ENCODE assay signal across 17 mouse cellular contexts in the genomic region with DNA sequence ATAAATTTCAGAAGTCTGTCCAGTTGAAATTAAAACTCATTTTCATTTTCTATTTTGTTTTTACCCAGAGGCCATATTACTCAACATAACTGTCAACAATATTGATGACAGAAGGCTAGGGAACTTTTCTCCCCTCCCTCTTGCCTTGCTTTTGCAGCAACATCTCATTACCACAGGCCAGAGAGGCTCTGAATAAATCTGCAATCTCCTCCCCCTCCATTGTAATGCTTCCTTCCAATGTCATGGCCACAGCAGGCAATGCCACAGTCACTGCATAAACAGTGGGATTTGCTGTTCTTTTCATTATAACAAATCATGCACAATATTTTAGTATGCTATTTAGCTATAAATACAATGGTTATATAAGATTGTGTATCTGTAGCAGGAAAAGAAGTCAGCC.
DNase-seq lines count a peak whose midpoint lies in the region; ATAC-seq and TF ChIP-seq lines count a peak whose summit lies in the region.
"Had no signal": no experiment of that assay in that cellular context is flagged by ENCODE, and none has a peak within 500 bp of the region (broad histone marks: within the 10 kb centered on the region; RNA-seq: fewer than 3 reads in every experiment).

No protein-coding gene starts in this region.

- ATAC-seq in forebrain, embryonic 14.5 days, result no peak
- no peak for ATAC-seq in forebrain, embryonic 13.5 days
- ATAC-seq in midbrain, embryonic 12.5 days (ENCODE audit: low FRiP score, low read depth), result 0 out of 2 replicates have a peak, but pooled peaks have one; percentile 53
- ATAC-seq in midbrain, embryonic 14.5 days (ENCODE audit: low FRiP score, low TSS enrichment), result no peak
- ATAC-seq: intestine, postnatal 0 days had no signal

- H3K4me2 ChIP-seq in forebrain, embryonic 14.5 days (ENCODE audit: low read length), result no peak overlapping the region
- no peak overlapping the region for H3K4me2 ChIP-seq in forebrain, embryonic 13.5 days
- H3K4me2 ChIP-seq in midbrain, embryonic 12.5 days (replicated peaks), result no peak overlapping the region
- H3K4me2 ChIP-seq in midbrain, embryonic 14.5 days (ENCODE audit: low read length), result no peak overlapping the region
- H3K4me2 ChIP-seq: kidney, embryonic 15.5 days; stomach, embryonic 15.5 days had no signal

- H3K36me3 ChIP-seq in forebrain, embryonic 14.5 days (ENCODE audit: control insufficient read depth, insufficient read depth, low read length), result no peaks in the 10 kb centered on the region
- H3K36me3 ChIP-seq in forebrain, embryonic 13.5 days (ENCODE audit: poor library complexity, severe bottlenecking), result no peaks in the 10 kb centered on the region
- H3K36me3 ChIP-seq in midbrain, embryonic 12.5 days, result no peaks in the 10 kb centered on the region
- H3K36me3 ChIP-seq in midbrain, embryonic 14.5 days (ENCODE audit: control insufficient read depth, insufficient read depth, low read length), result no peaks in the 10 kb centered on the region
- H3K36me3 ChIP-seq: kidney, embryonic 15.5 days; stomach, embryonic 15.5 days had no signal

- H3K4me1 ChIP-seq in forebrain, embryonic 14.5 days (ENCODE audit: control insufficient read depth, insufficient read depth, low read length), result no peaks in the 10 kb centered on the region
- no peaks in the 10 kb centered on the region for H3K4me1 ChIP-seq in forebrain, embryonic 13.5 days
- H3K4me1 ChIP-seq in midbrain, embryonic 12.5 days, result no peaks in the 10 kb centered on the region
- no peaks in the 10 kb centered on the region for H3K4me1 ChIP-seq in midbrain, embryonic 14.5 days (ENCODE audit: control insufficient read depth, insufficient read depth, low read length)
- H3K4me1 ChIP-seq: kidney, embryonic 15.5 days; stomach, embryonic 15.5 days had no signal

- no peaks in the 10 kb centered on the region for H3K27me3 ChIP-seq in forebrain, embryonic 14.5 days (replicated peaks; ENCODE audit: control insufficient read depth, insufficient read depth, low read length)
- H3K27me3 ChIP-seq in forebrain, embryonic 13.5 days, result no peaks in the 10 kb centered on the region
- no peaks in the 10 kb centered on the region for H3K27me3 ChIP-seq in midbrain, embryonic 12.5 days
- no peaks in the 10 kb centered on the region for H3K27me3 ChIP-seq in midbrain, embryonic 14.5 days (ENCODE audit: control insufficient read depth, insufficient read depth, low read length)
- H3K27me3 ChIP-seq: kidney, embryonic 15.5 days; stomach, embryonic 15.5 days had no signal

- peak; percentile 19 for DNase-seq in adrenal gland, adult 2 months
- no peak for DNase-seq in adrenal gland, postnatal 10 days
- peak; percentile 17 for DNase-seq in forebrain, embryonic 14.5 days (ENCODE audit: low spot score)
- no peak for DNase-seq in midbrain, embryonic 14.5 days
- DNase-seq in brain, embryonic 14.5 days (ENCODE audit: low read depth), result peak; percentile 53
- DNase-seq: cerebellum, adult 11 months; cerebellum, adult 9-11 months; gastrocnemius, postnatal 36 days; kidney, postnatal 36 days; layer of hippocampus, postnatal 36 days; lung, postnatal 4 days; thymus, postnatal 25 days had no signal

- no peaks in the 10 kb centered on the region for H3K9me3 ChIP-seq in forebrain, embryonic 14.5 days (replicated peaks; ENCODE audit: control insufficient read depth, low read length)
- no peaks in the 10 kb centered on the region for H3K9me3 ChIP-seq in forebrain, embryonic 13.5 days (replicated peaks)
- no peaks in the 10 kb centered on the region for H3K9me3 ChIP-seq in midbrain, embryonic 12.5 days
- no peaks in the 10 kb centered on the region for H3K9me3 ChIP-seq in midbrain, embryonic 14.5 days (ENCODE audit: control insufficient read depth, low read length)
- H3K9me3 ChIP-seq: kidney, embryonic 15.5 days; stomach, embryonic 15.5 days had no signal

- TF ChIP-seq POLR2A in brain, embryonic 14.5 days (IDR thresholded peaks at IDR 0.05; ENCODE audit: borderline replicate concordance, extremely low read depth, insufficient read depth, insufficient read length, poor library complexity, severe bottlenecking), result no peak

- H3K27ac ChIP-seq in forebrain, embryonic 14.5 days (ENCODE audit: low read depth, low read length), result no peak overlapping the region
- no peak overlapping the region for H3K27ac ChIP-seq in forebrain, embryonic 13.5 days
- H3K27ac ChIP-seq in midbrain, embryonic 12.5 days (replicated peaks), result no peak overlapping the region
- no peak overlapping the region for H3K27ac ChIP-seq in midbrain, embryonic 14.5 days (replicated peaks; ENCODE audit: low read depth, low read length)
- H3K27ac ChIP-seq: kidney, embryonic 15.5 days; stomach, embryonic 15.5 days had no signal

- no peak for TF ChIP-seq CTCF in brain, embryonic 14.5 days (IDR thresholded peaks at IDR 0.05; ENCODE audit: borderline replicate concordance, extremely low read depth, insufficient read depth, insufficient read length)

- H3K9ac ChIP-seq in forebrain, embryonic 14.5 days (ENCODE audit: low read length), result no peak overlapping the region
- no peak overlapping the region for H3K9ac ChIP-seq in forebrain, embryonic 13.5 days
- H3K9ac ChIP-seq in midbrain, embryonic 12.5 days (replicated peaks), result no peak overlapping the region
- no peak overlapping the region for H3K9ac ChIP-seq in midbrain, embryonic 14.5 days (replicated peaks; ENCODE audit: low read length)
- H3K9ac ChIP-seq: kidney, embryonic 15.5 days; stomach, embryonic 15.5 days had no signal

- H3K4me3 ChIP-seq in forebrain, embryonic 14.5 days (ENCODE audit: low read depth, low read length), result no peak overlapping the region
- no peak overlapping the region for H3K4me3 ChIP-seq in forebrain, embryonic 13.5 days
- H3K4me3 ChIP-seq in midbrain, embryonic 12.5 days, result no peak overlapping the region
- H3K4me3 ChIP-seq in midbrain, embryonic 14.5 days (replicated peaks; ENCODE audit: low read depth, low read length), result no peak overlapping the region
- H3K4me3 ChIP-seq: kidney, embryonic 15.5 days; stomach, embryonic 15.5 days had no signal

Comparison
In these comparisons a context has a peak if more than half of its experiments do, and no peak if none do; other contexts are left out.
1. DNase-seq: peak in adrenal gland, adult 2 months (single experiment), forebrain, embryonic 14.5 days (single experiment) and brain, embryonic 14.5 days (single experiment); none in adrenal gland, postnatal 10 days (single experiment) and midbrain, embryonic 14.5 days (single experiment).